Mouse (Mus musculus): ENCODE data around the gene Tmem63c.

Gene Tmem63c

DNA sequence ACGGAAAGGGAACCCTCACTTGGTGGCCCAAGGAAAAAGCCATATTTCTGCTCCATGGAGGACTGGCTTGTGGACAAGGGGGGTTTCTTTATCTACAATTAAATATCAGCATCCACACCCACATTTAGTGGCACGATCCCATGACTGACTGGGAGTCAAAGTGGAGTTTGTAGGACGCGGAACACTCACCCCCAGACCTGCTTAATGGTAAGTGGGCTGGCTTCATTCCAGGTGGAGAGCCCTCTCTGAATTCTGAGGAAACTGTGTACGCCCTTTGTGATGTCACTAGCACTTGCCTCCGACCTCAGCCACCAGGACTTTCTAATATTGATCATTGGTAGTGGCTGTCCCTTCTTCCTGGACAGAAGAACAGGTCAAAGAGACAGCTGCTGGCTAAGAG lies at the start of gene Tmem63c:
Tmem63c (plus strand) TSS at position 301 of the 400 bp plus-strand sequence.
- DNase-seq (ENCODE audit: low read depth) = no peak

DNA sequence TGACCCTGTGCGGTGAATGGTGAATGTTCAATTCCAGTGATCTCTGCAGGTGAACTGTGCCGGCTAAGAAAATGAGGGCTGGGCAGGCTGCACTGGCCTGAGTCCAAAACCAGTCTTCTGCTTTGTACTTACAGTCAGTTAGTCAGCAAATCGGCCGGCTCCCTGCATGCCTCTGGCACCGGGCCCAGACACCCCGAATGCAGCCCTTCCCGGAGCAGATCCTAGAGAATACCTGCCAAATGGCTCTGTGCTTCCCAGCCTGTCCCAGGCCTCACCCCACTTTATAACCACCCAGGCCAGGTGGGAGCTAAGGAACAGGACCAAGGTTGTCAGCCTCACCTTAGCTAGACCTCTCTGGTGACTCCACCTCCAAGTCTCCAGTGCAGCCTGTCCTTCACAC lies 47.9 kb upstream of the Tmem63c start:
- no peak for DNase-seq (ENCODE audit: low read depth)

GRCm38 (mm10) chr12:86973706-86974105 lies 47.4 kb upstream of the Tmem63c start:
- no peak for DNase-seq (ENCODE audit: low read depth)

DNA sequence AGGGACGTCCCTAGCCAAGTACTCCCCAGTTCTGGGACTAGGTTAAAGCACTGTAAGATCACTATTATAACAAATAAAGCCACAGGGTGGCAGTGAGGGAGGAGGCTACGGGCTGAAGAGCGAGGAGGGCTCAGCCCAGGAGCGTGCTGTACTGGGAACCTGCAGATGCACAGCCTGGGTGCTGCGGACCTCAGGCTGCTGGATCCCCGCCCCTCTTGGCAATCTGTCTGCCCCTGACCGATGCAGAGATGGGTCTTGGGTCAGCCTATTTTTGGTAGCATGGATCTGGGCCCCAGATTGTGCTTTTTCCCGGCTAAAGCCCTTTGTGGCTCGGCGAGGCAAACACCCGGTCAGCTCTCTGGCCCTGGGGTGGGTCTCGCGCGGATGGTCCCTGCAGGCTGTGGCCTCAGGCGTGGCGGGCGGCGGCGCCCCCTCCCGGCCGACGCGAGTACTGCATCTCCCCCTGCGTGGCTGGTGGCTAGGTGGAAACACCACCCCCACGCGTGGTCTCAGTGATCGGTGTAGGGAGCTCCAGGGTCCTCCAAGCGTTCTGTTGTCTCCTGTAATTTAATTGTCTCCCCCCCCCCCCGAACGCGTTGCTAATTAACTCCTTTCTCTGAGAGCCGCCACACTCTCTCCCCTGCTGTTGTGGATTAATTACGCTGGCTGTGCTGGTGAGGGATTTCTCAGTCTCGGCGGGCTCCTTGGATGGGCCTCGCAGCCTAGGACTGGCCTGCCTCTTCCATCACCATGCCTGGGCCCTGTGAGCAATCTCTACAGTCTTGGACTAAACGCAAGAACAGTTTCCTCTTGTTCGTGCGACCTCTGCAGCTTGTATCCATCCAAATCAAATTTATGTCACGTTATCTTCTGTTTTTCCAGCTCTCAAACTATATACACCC lies 46.5 kb upstream of the Tmem63c start:
- peak; percentile 63 for DNase-seq (ENCODE audit: low read depth)

DNA sequence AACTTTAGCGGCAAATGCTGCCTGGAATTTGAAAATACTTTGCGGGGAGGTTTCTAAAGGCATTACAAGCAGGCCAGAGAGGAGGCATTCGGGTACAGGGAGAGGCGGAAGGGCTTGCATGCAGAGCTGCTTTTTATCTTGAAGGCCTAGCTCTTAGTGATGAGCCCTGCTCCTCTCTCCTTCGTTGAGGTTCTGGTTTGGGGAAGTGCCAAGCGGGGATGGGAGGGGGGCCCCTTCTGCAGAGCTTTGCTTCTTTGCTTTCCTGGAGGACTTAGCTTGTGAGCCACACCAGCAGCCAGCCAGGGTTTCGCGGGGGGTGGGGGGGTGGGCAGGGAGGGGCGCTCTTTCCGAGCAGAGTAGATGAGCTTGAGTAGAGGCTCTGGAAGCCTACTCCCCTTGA lies 45.4 kb upstream of the Tmem63c start:
- no peak for DNase-seq (ENCODE audit: low read depth)

DNA sequence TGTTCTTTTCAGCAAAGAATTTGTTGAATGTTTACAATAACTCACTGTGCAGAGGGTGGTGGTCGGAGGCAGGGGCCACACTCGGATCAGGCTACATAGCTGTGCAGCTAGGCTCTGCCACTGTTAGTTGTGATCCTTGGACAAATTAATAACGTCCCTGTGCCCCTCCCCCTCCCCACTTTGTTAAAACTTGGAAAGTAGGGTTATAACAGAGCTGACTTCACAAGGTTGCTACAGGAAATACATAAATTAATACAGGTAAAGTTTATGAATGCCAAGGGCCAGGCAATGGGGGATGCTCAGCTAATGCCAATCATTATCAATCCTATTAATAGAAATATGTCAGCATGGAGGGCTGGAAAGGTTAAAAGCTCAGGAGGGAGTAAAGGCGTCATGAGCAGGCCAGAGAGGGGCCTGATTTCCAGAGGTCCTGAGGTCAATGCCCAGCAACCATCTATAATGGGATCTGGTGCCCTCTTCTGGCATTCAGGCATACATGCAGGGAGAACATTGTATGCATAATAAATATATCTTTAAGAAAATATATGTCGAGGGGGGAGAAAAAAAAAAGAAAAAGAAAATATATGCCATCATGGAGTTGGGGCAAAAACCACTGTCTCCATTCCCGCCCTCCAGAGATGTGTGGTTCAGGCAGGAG lies 44.5 kb upstream of the Tmem63c start:
- DNase-seq (ENCODE audit: low read depth) = peak; percentile 32

- DNase-seq (ENCODE audit: low read depth) = no peak
These were observed 43.3 kb upstream of the Tmem63c start for GRCm38 (mm10) chr12:86977833-86978232.

GRCm38 (mm10) chr12:86981180-86981579 lies 40.0 kb upstream of the Tmem63c start:
- peak; percentile 34 for DNase-seq (ENCODE audit: low read depth)

DNA sequence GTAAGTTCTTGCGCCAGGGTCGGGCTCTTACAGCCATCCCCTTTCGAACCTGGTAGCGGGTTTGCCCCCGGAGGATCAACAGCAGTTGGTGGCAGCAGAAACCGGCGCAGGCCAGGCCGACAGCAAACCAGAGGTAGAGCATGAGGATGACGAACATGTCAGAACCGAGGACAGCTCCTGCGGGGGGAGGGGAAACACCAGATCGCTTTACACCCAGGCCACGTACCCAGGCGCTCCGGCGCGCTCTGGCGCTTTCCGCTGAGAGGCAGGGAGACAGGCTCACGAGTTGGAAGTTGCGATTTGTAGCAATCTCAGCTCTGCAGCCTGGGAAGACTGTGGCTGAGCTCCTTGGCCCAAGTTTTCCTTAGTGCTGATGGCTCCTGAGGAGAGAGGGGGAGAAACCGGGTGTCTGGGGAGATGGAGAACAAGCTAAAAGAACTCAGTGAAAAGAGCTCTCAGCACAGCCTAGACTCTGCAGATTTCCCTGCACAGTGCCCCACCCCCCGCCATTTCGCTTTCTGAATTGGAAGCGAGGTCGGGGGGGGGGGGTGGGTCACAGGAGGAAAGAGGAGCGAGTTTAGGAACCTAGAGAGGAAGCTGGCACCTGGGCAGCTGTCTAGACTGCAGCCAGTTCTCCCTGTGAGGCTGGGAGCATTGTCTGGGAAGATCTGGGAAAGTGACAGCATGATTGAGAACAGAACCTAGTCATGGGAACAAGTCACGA lies 37.5 kb upstream of the Tmem63c start:
- peak; percentile 68 for DNase-seq (ENCODE audit: low read depth)

- DNase-seq (ENCODE audit: low read depth) = peak; percentile 45
These were observed 37.0 kb upstream of the Tmem63c start for GRCm38 (mm10) chr12:86984194-86984555.

- DNase-seq (ENCODE audit: low read depth) = no peak
These were observed 34.6 kb upstream of the Tmem63c start for GRCm38 (mm10) chr12:86986562-86986961.

- DNase-seq (ENCODE audit: low read depth) = no peak
These were observed 32.9 kb upstream of the Tmem63c start for GRCm38 (mm10) chr12:86988227-86988626.

- DNase-seq (ENCODE audit: low read depth) = no peak
These were observed 31.8 kb upstream of the Tmem63c start for GRCm38 (mm10) chr12:86989378-86989777.

GRCm38 (mm10) chr12:86989890-86990754 lies 31.0 kb upstream of the Tmem63c start, which contains the start of gene Zdhhc22:
Gene Zdhhc22 (minus strand): TSS chr12:86990430.
- DNase-seq (ENCODE audit: low read depth) = no peak

GRCm38 (mm10) chr12:86990755-86991110 lies 30.4 kb upstream of the Tmem63c start:
- DNase-seq (ENCODE audit: low read depth) = no peak

DNA sequence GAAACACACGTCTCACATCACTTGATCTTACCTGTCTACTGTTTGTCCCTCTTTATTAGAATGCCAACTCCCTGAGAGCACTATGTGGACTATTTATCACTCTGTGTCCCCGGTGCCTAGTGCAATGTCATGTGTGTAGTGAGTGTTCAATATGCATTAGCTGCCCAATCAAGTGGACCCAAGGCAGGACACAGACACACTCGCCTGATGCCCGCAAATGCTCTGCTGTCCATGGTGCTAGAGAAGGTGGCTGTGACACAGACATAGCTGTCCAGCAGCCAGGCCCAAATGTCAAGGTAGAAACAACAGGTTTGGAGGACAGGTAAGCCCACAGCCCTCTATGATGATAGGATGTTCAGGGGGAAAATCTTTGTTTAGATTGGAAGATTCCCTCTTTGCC lies 27.0 kb upstream of the Tmem63c start:
- no peak for DNase-seq (ENCODE audit: low read depth)

- DNase-seq (ENCODE audit: low read depth) = no peak
These were observed 26.4 kb upstream of the Tmem63c start for GRCm38 (mm10) chr12:86994776-86995175.

- DNase-seq (ENCODE audit: low read depth) = no peak
These were observed 25.2 kb upstream of the Tmem63c start for GRCm38 (mm10) chr12:86995931-86996330.

GRCm38 (mm10) chr12:86998699-86999098 lies 22.4 kb upstream of the Tmem63c start:
- no peak for DNase-seq (ENCODE audit: low read depth)

DNA sequence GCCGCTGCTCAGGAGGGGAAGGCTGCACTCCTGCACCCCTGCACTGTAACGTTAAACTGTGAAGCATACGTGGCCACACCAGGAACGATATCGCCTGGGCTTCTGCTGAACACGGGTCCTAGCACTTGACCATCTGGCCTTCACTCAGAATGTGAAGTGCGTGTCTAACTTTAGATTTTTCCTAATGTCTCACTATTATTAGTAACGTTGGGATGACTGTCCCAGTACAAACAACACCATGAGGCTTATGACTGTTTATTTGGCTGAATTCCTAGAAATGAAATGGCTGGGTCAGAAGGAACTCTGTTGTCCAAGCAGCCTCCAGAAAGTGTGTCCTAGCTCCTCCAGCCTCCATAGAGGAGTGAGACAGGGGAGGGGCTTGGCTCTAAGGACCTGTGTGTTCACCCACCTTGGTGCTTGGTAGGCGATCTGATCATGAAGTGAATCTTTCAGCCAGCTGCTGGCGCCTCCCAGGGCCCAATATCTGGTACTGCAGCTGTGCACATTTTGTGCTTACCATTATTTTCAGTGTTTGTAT lies 21.8 kb upstream of the Tmem63c start:
- no peak for DNase-seq (ENCODE audit: low read depth)

DNA sequence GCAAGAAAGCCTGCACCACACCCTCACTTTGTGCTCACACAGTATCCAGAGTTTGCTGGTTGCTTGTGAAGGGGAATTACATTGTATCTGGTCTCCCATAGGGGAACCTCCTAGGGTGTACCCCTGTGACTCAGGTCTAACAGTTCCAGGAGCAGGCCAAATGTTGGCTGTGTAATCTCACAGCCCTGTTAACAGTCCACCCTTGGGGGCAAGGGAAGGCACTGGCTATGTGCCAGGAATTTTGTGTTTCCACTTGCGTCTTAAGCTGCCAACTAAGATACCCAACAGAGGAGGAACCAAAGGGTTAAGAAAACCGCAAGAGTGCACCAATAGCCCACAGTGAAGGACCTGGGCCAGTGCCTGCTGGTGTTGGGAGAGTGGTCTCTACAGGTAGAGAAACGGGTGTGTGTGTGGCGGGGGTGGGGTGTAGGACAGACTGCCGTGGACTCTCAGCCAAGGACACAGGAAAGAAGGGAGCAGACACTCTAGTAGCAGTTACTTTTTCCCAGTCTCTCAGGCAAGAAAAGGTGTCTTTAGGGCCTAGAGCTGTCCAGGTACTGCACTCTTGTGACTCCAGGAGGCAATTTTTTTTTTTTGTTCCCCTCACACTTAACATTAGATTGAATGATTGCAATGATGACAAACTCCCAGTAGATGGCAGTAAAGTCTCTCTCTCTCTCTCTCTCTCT lies 20.8 kb upstream of the Tmem63c start:
- peak; percentile 61 for DNase-seq (ENCODE audit: low read depth)

All from induced T-regulatory cell, adult 2 months (primary cell).